Mouse (Mus musculus): ENCODE results near the gene Ubr3. TPM values are rescaled to one million over a fixed set of nuclear protein-coding genes. Genes with fewer than 3 reads are reported as not detected.
"Not testable (repeated sequence)": the region's sequence is repeated elsewhere in the genome, so short reads cannot be mapped to it uniquely, and the experiment has no call there.

The Ubr3 gene
- polyA plus RNA-seq, 1 experiment from 2014 or later, result 11.7 TPM

- WGBS, result 82% methylated on average over 4 of the region's 4 CpGs
- Histone ChIP-seq H3K4me1 (no peaks in the 10 kb centered on the region), H3K4me3 (no peak overlapping the region), H3K9me3 (replicated peaks) (no peaks in the 10 kb centered on the region), H3K27me3 (ENCODE audit: low read depth, poor library complexity, severe bottlenecking) (no peaks in the 10 kb centered on the region), H3K27ac (replicated peaks) (no peak overlapping the region), H3K36me3 (peaks cover 54% of the 10 kb centered on the region)
- no peak for DNase-seq (ENCODE audit: low spot score)
Measured at GRCm38 (mm10) chr2:69939226-69939625, 42.2 kb downstream of the Ubr3 start.

- no peak for DNase-seq (ENCODE audit: low spot score)
- 96% methylated on average over 5 of the region's 5 CpGs for WGBS
- H3K9me3 ChIP-seq (replicated peaks), result no peaks in the 10 kb centered on the region
- no peak overlapping the region for H3K27ac ChIP-seq (replicated peaks)
- no peaks in the 10 kb centered on the region for H3K27me3 ChIP-seq (ENCODE audit: low read depth, poor library complexity, severe bottlenecking)
- peaks cover 50% of the 10 kb centered on the region for H3K36me3 ChIP-seq
- no peak overlapping the region for H3K4me3 ChIP-seq
- H3K4me1 ChIP-seq, result no peaks in the 10 kb centered on the region
Measured at GRCm38 (mm10) chr2:69939649-69940048, 42.6 kb downstream of the Ubr3 start.

DNA sequence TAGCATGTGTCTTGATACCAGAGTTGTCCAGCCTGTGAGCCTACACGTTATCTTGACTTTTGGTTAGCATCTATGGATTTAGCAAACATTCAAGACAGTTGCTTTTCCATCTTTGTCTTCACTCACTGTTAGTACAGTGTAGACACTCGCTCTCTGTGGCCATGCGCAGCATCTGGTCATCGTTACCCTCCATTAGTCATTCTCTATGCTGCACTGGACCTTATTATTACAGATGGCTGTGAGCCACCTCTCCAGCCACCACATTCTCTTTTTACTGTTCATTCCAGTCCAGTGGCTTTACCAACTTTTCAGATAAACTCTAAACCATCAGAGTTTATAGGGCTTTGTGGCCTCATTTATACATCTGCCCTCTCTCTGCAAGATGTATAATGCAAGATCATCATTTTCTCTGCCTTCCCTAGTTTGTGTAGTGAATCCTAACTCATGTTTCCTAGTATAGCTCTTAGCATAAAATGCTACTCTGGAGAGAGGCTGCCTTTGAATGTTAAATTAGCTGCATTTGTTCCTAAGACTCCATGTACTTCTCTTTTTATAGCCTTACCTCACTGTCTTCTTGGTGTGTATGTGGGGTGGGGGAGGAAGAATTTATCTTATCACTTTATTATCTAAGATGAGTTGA, 44.5 kb downstream of the Ubr3 start:
- no peaks in the 10 kb centered on the region for H3K4me1 ChIP-seq
- H3K27me3 ChIP-seq (ENCODE audit: low read depth, poor library complexity, severe bottlenecking), result no peaks in the 10 kb centered on the region
- no peak for DNase-seq (ENCODE audit: low spot score)
- H3K9me3 ChIP-seq (replicated peaks), result no peaks in the 10 kb centered on the region
- no peak overlapping the region for H3K4me3 ChIP-seq
- WGBS, result 90% methylated on average over 4 of the region's 4 CpGs
- H3K36me3 ChIP-seq, result peaks cover 44% of the 10 kb centered on the region
- H3K27ac ChIP-seq (replicated peaks), result no peak overlapping the region

GRCm38 (mm10) chr2:69952849-69953248, 55.8 kb downstream of the Ubr3 start:
- no peaks in the 10 kb centered on the region for H3K4me1 ChIP-seq
- H3K9me3 ChIP-seq (replicated peaks), result no peaks in the 10 kb centered on the region
- H3K27me3 ChIP-seq (ENCODE audit: low read depth, poor library complexity, severe bottlenecking), result no peaks in the 10 kb centered on the region
- no peak for DNase-seq (ENCODE audit: low spot score)
- no peak overlapping the region for H3K4me3 ChIP-seq
- H3K36me3 ChIP-seq, result peaks cover 79% of the 10 kb centered on the region
- whole genome bisulfite sequencing, result 82% methylated on average over 8 of the region's 8 CpGs
- no peak overlapping the region for H3K27ac ChIP-seq (replicated peaks)

- Histone ChIP-seq H3K4me3 (no peak overlapping the region), H3K27me3 (ENCODE audit: low read depth, poor library complexity, severe bottlenecking) (no peaks in the 10 kb centered on the region), H3K9me3 (replicated peaks) (no peaks in the 10 kb centered on the region), H3K4me1 (no peaks in the 10 kb centered on the region), H3K27ac (replicated peaks) (no peak overlapping the region), H3K36me3 (peaks cover 68% of the 10 kb centered on the region)
- no peak for DNase-seq (ENCODE audit: low spot score)
- WGBS, result 64% methylated on average over 2 of the region's 2 CpGs
Measured at GRCm38 (mm10) chr2:69955635-69956034, 58.6 kb downstream of the Ubr3 start.

DNA sequence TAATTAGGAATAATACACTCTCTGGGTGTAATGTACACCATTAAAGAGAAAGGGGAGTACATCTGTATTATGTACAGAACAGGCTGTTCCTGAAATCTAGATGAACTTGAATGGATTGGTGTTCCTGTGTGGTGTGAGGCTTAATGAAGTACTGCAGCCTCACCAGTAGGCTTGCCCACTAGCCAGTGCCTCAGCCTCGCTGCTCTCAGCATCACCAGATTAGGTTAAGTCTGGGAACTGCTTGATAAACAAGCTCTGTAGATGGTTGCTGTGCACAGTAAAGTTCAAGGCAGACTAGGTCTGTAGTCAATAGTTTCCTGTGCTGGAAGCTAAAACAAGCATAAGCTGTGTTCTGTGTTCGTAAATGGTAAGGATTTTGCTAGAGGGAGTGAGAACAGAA, 60.6 kb downstream of the Ubr3 start:
- H3K36me3 ChIP-seq, result peaks cover 71% of the 10 kb centered on the region
- H3K4me3 ChIP-seq, result no peak overlapping the region
- DNase-seq (ENCODE audit: low spot score), result no peak
- no peaks in the 10 kb centered on the region for H3K4me1 ChIP-seq
- no peaks in the 10 kb centered on the region for H3K27me3 ChIP-seq (ENCODE audit: low read depth, poor library complexity, severe bottlenecking)
- WGBS, result 89% methylated on average over 2 of the region's 2 CpGs
- no peak overlapping the region for H3K27ac ChIP-seq (replicated peaks)
- H3K9me3 ChIP-seq (replicated peaks), result no peaks in the 10 kb centered on the region

GRCm38 (mm10) chr2:69974896-69975295, 77.8 kb downstream of the Ubr3 start:
- Histone ChIP-seq H3K27ac (replicated peaks) (no peak overlapping the region), H3K9me3 (replicated peaks) (no peaks in the 10 kb centered on the region), H3K27me3 (ENCODE audit: low read depth, poor library complexity, severe bottlenecking) (no peaks in the 10 kb centered on the region), H3K36me3 (peaks cover 69% of the 10 kb centered on the region), H3K4me3 (no peak overlapping the region), H3K4me1 (no peaks in the 10 kb centered on the region)
- 95% methylated on average over 2 of the region's 2 CpGs for WGBS
- no peak for DNase-seq (ENCODE audit: low spot score)

DNA sequence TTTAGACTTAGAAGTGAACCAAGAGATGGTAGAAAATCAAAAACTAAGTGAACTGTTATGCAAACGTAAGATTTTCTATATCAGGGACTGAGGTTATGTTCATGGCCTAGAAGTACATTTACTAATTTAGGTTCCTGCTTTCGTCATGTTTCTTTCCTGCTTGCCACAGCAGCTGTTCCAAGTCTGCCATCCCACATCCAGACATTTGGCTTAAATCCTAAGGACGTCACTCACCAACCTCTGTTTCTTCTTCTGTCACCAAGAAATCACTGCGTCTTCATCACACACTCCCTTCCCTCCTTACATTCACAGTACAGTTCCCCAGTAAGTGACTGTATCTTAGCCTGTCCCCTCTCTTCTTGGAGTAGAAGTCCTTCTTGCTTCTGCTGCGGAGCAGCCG, 92.2 kb downstream of the Ubr3 start:
- Histone ChIP-seq H3K4me3 (no peak overlapping the region), H3K36me3 (peaks cover 58% of the 10 kb centered on the region), H3K27ac (replicated peaks) (no peak overlapping the region), H3K4me1 (no peaks in the 10 kb centered on the region), H3K9me3 (replicated peaks) (no peaks in the 10 kb centered on the region), H3K27me3 (ENCODE audit: low read depth, poor library complexity, severe bottlenecking) (no peaks in the 10 kb centered on the region)
- WGBS, result 97% methylated on average over 6 of the region's 6 CpGs
- no peak for DNase-seq (ENCODE audit: low spot score)

DNA sequence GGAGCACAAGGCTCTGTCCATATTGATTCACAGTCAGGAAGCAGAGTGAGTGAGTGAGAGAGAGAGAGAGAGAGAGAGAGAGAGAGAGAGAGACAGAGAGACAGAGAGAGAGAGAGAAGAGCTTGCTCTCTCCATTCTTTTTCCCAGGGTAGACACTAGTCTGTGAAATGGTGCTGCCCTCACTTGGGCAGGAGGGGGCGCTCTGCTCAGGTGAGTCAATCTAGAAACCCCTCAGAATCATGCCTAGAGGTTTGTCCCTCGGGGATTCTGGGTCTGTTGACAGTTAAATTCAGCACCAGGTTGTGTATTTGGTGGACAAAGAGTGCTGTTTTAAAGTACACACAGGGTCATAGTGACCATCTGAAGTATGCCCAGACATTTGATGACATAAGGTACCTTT, 93.6 kb downstream of the Ubr3 start:
- H3K4me3 ChIP-seq, result no peak overlapping the region
- H3K36me3 ChIP-seq, result peaks cover 62% of the 10 kb centered on the region
- H3K27ac ChIP-seq (replicated peaks), result no peak overlapping the region
- H3K4me1 ChIP-seq, result no peaks in the 10 kb centered on the region
- H3K27me3 ChIP-seq (ENCODE audit: low read depth, poor library complexity, severe bottlenecking), result no peaks in the 10 kb centered on the region
- H3K9me3 ChIP-seq (replicated peaks), result no peaks in the 10 kb centered on the region
- WGBS, result 48% methylated on average over 2 of the region's 2 CpGs
- DNase-seq (ENCODE audit: low spot score), result no peak

DNA sequence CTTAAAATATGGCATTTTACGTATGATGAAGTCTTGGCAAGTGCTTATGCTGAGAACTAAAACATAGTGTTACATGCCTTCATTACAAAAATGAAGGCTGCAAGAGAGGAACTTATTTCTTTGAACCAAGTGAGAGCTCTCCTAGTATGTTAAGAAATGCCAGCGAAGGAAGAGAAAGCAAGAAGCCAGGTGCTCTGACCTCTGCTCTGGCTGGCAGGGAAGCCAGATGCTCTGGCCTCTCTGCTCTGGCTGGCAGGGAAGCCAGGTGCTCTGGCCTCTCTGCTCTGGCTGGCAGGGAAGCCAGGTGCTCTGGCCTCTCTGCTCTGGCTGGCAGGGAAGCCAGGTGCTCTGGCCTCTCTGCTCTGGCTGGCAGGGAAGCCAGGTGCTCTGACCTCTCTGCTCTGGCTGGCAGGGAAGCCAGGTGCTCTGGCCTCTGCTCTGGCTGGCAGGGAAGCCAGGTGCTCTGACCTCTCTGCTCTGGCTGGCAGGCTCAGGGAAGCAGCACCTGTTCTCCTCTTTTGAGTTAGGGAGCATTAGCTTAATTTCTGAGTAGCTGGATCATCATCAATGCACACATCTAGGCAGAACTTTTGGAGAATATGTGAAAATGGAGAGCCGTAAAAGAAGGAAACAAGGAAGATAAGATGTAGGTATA, 97.2 kb downstream of the Ubr3 start:
- H3K4me1 ChIP-seq; H3K4me3 ChIP-seq; H3K27me3 ChIP-seq (ENCODE audit: low read depth, poor library complexity, severe bottlenecking); H3K27ac ChIP-seq (replicated peaks); DNase-seq (ENCODE audit: low spot score); H3K9me3 ChIP-seq (replicated peaks): not testable (repeated sequence)
- H3K36me3 ChIP-seq, result peaks cover 75% of the 10 kb centered on the region
- 89% methylated on average over 3 of the region's 3 CpGs for WGBS

GRCm38 (mm10) chr2:69994779-69995178, 97.7 kb downstream of the Ubr3 start:
- H3K9me3 ChIP-seq (replicated peaks), result no peaks in the 10 kb centered on the region
- no peaks in the 10 kb centered on the region for H3K27me3 ChIP-seq (ENCODE audit: low read depth, poor library complexity, severe bottlenecking)
- no peak for DNase-seq (ENCODE audit: low spot score)
- no peaks in the 10 kb centered on the region for H3K4me1 ChIP-seq
- no peak overlapping the region for H3K27ac ChIP-seq (replicated peaks)
- WGBS, result 92% methylated on average over 2 of the region's 2 CpGs
- H3K4me3 ChIP-seq, result no peak overlapping the region
- peaks cover 69% of the 10 kb centered on the region for H3K36me3 ChIP-seq

DNA sequence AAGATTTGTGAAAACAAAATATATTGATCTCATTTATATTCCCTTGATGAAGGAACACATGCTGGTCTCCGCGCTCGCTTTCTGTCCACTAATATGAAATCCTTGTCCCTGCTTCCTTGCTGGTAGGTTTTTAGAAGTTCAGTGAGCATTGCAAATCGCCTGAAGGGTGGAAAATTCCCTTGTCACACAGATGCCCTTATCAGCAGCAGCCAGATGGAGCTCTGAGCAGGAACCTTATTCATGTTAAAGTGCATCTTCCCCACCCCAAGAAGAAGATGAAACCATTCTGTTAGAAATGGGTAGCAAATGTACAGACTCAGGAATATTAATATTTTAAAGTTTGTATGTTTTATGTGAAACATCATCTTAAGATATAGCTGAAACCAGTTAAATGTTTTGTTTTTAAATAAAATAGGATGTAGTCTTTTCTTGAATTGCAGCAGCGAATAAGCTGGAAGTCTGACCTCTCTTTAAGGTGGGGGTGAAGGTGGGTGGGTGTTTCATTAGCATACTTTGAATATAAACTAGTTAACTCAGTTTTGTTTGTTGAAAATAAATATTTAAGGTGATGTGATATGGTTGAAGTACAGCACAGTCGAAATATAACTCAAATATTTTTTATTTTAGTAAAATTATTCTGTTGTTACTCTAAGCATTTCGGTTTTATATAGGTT, 102.2 kb downstream of the Ubr3 start:
- peaks cover 70% of the 10 kb centered on the region for H3K36me3 ChIP-seq

DNA sequence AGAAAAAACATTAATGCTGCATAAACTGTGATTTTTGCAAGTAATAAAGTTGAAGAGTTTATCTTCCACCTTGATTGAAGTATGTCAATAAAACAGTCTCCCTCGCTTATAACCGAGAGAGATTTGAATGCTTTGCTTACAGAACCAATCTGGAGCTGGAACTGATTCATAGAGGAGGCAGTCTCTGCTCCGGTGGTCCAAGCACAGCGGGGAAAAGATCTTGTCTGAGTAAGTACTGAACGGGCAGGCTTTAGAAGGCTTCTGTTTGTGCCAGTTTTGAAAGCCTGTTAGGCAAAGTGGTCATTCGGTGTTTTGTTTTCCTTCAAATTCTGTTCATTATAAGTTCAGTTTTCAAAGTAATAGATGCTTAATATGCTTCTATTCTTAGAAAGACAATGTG, 103.3 kb downstream of the Ubr3 start:
- no peaks in the 10 kb centered on the region for H3K4me1 ChIP-seq
- H3K27ac ChIP-seq (replicated peaks), result no peak overlapping the region
- DNase-seq (ENCODE audit: low spot score), result no peak
- H3K9me3 ChIP-seq (replicated peaks), result no peaks in the 10 kb centered on the region
- no peaks in the 10 kb centered on the region for H3K27me3 ChIP-seq (ENCODE audit: low read depth, poor library complexity, severe bottlenecking)
- no peak overlapping the region for H3K4me3 ChIP-seq
- peaks cover 69% of the 10 kb centered on the region for H3K36me3 ChIP-seq
- 87% methylated on average over 6 of the region's 6 CpGs for WGBS

More for the DNA sequence above, 102.2 kb downstream of the Ubr3 start:
- no peaks in the 10 kb centered on the region for H3K27me3 ChIP-seq (ENCODE audit: low read depth, poor library complexity, severe bottlenecking)
- no peaks in the 10 kb centered on the region for H3K4me1 ChIP-seq
- H3K4me3 ChIP-seq, result no peak overlapping the region
- no peak overlapping the region for H3K27ac ChIP-seq (replicated peaks)
- WGBS, result 88% methylated on average over 7 of the region's 7 CpGs
- DNase-seq (ENCODE audit: low spot score), result peak; percentile 18
- H3K9me3 ChIP-seq (replicated peaks), result no peaks in the 10 kb centered on the region
